9 mouse cellular contexts compared by ENCODE assay signal in the genomic region with DNA sequence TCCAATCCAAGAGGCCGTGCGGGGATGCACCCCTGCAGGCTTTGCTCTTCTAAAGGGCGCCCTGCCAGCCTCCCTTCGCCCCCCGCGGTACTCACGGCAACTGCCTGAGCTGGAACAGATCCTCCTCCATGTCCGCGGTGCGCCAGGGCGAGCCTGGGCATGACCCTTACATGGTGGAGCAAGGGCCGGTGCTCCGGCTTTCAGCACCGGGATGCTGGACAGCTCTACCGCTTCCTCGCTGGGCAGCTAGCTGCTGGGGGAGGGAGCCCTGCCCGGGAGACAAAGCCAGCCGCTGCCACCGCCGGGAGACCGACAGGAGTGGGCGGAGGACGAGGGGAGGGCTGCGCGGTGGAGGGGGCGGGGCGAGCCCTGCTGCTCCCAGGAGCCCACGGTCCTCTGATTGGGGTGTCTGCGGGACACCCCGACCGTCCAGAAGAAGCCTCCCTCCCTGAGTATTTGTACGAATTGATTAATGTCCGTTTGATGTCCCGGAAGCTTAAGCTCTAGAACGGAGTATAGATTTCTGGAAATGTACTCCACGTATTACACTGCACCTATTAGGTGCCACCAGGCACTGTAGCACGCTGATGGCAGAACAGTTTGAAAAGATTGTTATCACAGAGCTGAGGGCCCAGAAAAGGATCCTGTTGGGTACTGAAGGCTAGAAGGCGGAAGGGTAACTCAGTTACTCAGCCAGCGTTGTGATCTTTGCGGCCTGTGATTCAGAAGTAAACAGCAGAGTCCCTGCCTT. TPM values are rescaled to one million over a fixed set of nuclear protein-coding genes. Genes with fewer than 3 reads are reported as not detected.
DNase-seq lines count a peak whose midpoint lies in the region; ATAC-seq and TF ChIP-seq lines count a peak whose summit lies in the region.
"Had no signal": no experiment of that assay in that cellular context is flagged by ENCODE, and none has a peak within 500 bp of the region (broad histone marks: within the 10 kb centered on the region; RNA-seq: fewer than 3 reads in every experiment).

A gene (minus strand): TSS at position 514 of the 751 bp plus-strand sequence.

- H3K4me1 ChIP-seq in forebrain, embryonic 11.5 days (replicated peaks; ENCODE audit: control insufficient read depth, insufficient read depth, low read length): peaks cover 3% of the 10 kb centered on the region; the same call in 1 of the 2 replicates
- no peaks in the 10 kb centered on the region for H3K4me1 ChIP-seq in heart, postnatal 0 days (ENCODE audit: control insufficient read depth, insufficient read depth)
- H3K4me1 ChIP-seq in liver, embryonic 13.5 days (replicated peaks): peaks cover 4% of the 10 kb centered on the region; the same call in 1 of the 2 replicates
- no peaks in the 10 kb centered on the region for H3K4me1 ChIP-seq in neural tube, embryonic 11.5 days (ENCODE audit: control insufficient read depth, insufficient read depth, low read length)

- peak within 1 kb of the TSS; percentile 39 for H3K4me3 ChIP-seq in forebrain, embryonic 11.5 days (ENCODE audit: low read depth, low read length)
- H3K4me3 ChIP-seq in heart, postnatal 0 days (ENCODE audit: low read depth, low read length): no peak within 1 kb of the TSS
- no peak within 1 kb of the TSS for H3K4me3 ChIP-seq in liver, embryonic 13.5 days (replicated peaks)
- H3K4me3 ChIP-seq in neural tube, embryonic 11.5 days (ENCODE audit: low read depth, low read length): peak within 1 kb of the TSS; percentile 40

- H3K9ac ChIP-seq in forebrain, embryonic 11.5 days (ENCODE audit: low read length): peak within 1 kb of the TSS; percentile 71
- H3K9ac ChIP-seq in heart, postnatal 0 days (replicated peaks; ENCODE audit: low read depth, low read length): no peak within 1 kb of the TSS
- H3K9ac ChIP-seq in liver, embryonic 13.5 days: no peak within 1 kb of the TSS
- peak within 1 kb of the TSS; percentile 63 for H3K9ac ChIP-seq in neural tube, embryonic 11.5 days (ENCODE audit: low read length)

- no peak for TF ChIP-seq EP300 in heart, postnatal 0 days (IDR thresholded peaks at IDR 0.05; ENCODE audit: low read depth)

- ATAC-seq in forebrain, embryonic 11.5 days (replicated peaks; ENCODE audit: low FRiP score): peak; percentile 64
- peak; percentile 72 for ATAC-seq in heart, postnatal 0 days (ENCODE audit: insufficient read depth, low read depth)
- ATAC-seq in liver, embryonic 13.5 days (ENCODE audit: low read depth): no peak
- peak; percentile 60 for ATAC-seq in neural tube, embryonic 11.5 days (ENCODE audit: insufficient read depth, low FRiP score, low TSS enrichment)

- DNase-seq in B cell, adult 2 months: peak; percentile 42 to 43
- DNase-seq in c-Kit-positive CD71-negative TER-119-negative erythroid progenitor cells, embryonic 14.5 days (ENCODE audit: low read depth): peak; percentile 36
- DNase-seq in forebrain, embryonic 11.5 days (ENCODE audit: low spot score): peak; percentile 92
- DNase-seq in heart, postnatal 0 days (ENCODE audit: low spot score): peak; percentile 81
- DNase-seq in kidney, postnatal 25 days: peak; percentile 78 to 89
- DNase-seq in liver, embryonic 13.5 days: peak; percentile 44
- peak; percentile 86 for DNase-seq in neural tube, embryonic 11.5 days (ENCODE audit: low spot score)
- DNase-seq in thymus, adult 18-20 months: peak; percentile 7 to 15

- H3K36me3 ChIP-seq in forebrain, embryonic 11.5 days (ENCODE audit: control insufficient read depth, insufficient read depth, low read length): no peaks in the 10 kb centered on the region
- no peaks in the 10 kb centered on the region for H3K36me3 ChIP-seq in heart, postnatal 0 days (replicated peaks; ENCODE audit: control insufficient read depth, insufficient read depth, low read length)
- no peaks in the 10 kb centered on the region for H3K36me3 ChIP-seq in liver, embryonic 13.5 days
- H3K36me3 ChIP-seq in neural tube, embryonic 11.5 days (ENCODE audit: control insufficient read depth, insufficient read depth, low read length): no peaks in the 10 kb centered on the region

- H3K27me3 ChIP-seq in forebrain, embryonic 11.5 days (ENCODE audit: control insufficient read depth, insufficient read depth, low read length): no peaks in the 10 kb centered on the region
- peaks cover 5% of the 10 kb centered on the region; the same call in 1 of the 2 replicates for H3K27me3 ChIP-seq in heart, postnatal 0 days (ENCODE audit: control insufficient read depth, insufficient read depth, low read length)
- peaks cover 44% of the 10 kb centered on the region for H3K27me3 ChIP-seq in liver, embryonic 13.5 days
- no peaks in the 10 kb centered on the region for H3K27me3 ChIP-seq in neural tube, embryonic 11.5 days (ENCODE audit: control insufficient read depth, insufficient read depth, low read length)

- H3K27ac ChIP-seq in forebrain, embryonic 11.5 days (ENCODE audit: low read depth, low read length): peak within 1 kb of the TSS; percentile 79
- H3K27ac ChIP-seq in heart, postnatal 0 days (ENCODE audit: low read depth): no peak within 1 kb of the TSS
- no peak within 1 kb of the TSS for H3K27ac ChIP-seq in liver, embryonic 13.5 days
- H3K27ac ChIP-seq in neural tube, embryonic 11.5 days (ENCODE audit: low read depth, low read length): peak within 1 kb of the TSS; percentile 51

- peak within 1 kb of the TSS; percentile 45 for H3K4me2 ChIP-seq in forebrain, embryonic 11.5 days (ENCODE audit: low read depth, low read length, severe bottlenecking)
- H3K4me2 ChIP-seq in heart, postnatal 0 days (ENCODE audit: low read depth, low read length): no peak within 1 kb of the TSS
- peak within 1 kb of the TSS; percentile 38 for H3K4me2 ChIP-seq in liver, embryonic 13.5 days
- peak within 1 kb of the TSS; percentile 40 for H3K4me2 ChIP-seq in neural tube, embryonic 11.5 days (ENCODE audit: low read depth)

- WGBS in forebrain, embryonic 11.5 days: 2% methylated on average over 40 of the region's 40 CpGs
- 3% methylated on average over 40 of the region's 40 CpGs for WGBS in heart, postnatal 0 days
- WGBS in liver, embryonic 13.5 days (ENCODE audit: insufficient replicate concordance): 4% methylated on average over 40 of the region's 40 CpGs
- WGBS in neural tube, embryonic 11.5 days: 3% methylated on average over 40 of the region's 40 CpGs

- no peaks in the 10 kb centered on the region for H3K9me3 ChIP-seq in forebrain, embryonic 11.5 days (ENCODE audit: control insufficient read depth, low read length)
- H3K9me3 ChIP-seq in heart, postnatal 0 days (replicated peaks; ENCODE audit: control insufficient read depth, low read length): no peaks in the 10 kb centered on the region
- no peaks in the 10 kb centered on the region for H3K9me3 ChIP-seq in liver, embryonic 13.5 days (replicated peaks)
- no peaks in the 10 kb centered on the region for H3K9me3 ChIP-seq in neural tube, embryonic 11.5 days (ENCODE audit: control insufficient read depth, low read length)

- no peak for TF ChIP-seq CTCF in heart, postnatal 0 days (IDR thresholded peaks at IDR 0.05; ENCODE audit: low read depth)

RNA-seq across cellular contexts. Expression of the gene that starts here (rescaled TPM):
- 17.6 and 19.4 TPM in 2 replicates for polyA plus RNA-seq in forebrain, embryonic 11.5 days (2014; fragmentation: Nextera tagmentation; extraction: Ambion mirVana)
- total RNA-seq in heart, postnatal 0 days (2014; rRNA removed; ENCODE audit: low replicate concordance): 0.19 TPM in 1 of 2 replicates, not detected in the other
- 0.07 TPM in 1 of 2 replicates, not detected in the other for polyA plus RNA-seq in heart, postnatal 0 days (2015; fragmentation: Nextera tagmentation; extraction: Ambion mirVana)
- 0.05 TPM in 1 of 2 replicates, not detected in the other for polyA plus RNA-seq in liver, embryonic 13.5 days (2015; fragmentation: Nextera tagmentation; extraction: Ambion mirVana)
- polyA plus RNA-seq in neural tube, embryonic 11.5 days (2014; fragmentation: Nextera tagmentation; extraction: Ambion mirVana): 27.3 and 32.9 TPM in 2 replicates
- total RNA-seq: MEL had no signal

Comparison
In these comparisons a context has a peak if more than half of its experiments do, and no peak if none do; other contexts are left out.
1. RNA of the gene that starts here (polyA plus RNA-seq): 27.3 to 32.9 TPM in neural tube, embryonic 11.5 days and 17.6 to 19.4 TPM in forebrain, embryonic 11.5 days; 0.07 TPM in heart, postnatal 0 days and 0.05 TPM in liver, embryonic 13.5 days; every median in the first group is over 10 times any median in the second.
2. Peak in DNase-seq and ATAC-seq in heart, postnatal 0 days; RNA of the gene not detected or under 1 TPM.
3. Peak in DNase-seq and H3K4me2 ChIP-seq in liver, embryonic 13.5 days; RNA of the gene not detected or under 1 TPM.
4. DNase-seq: peak in every context shown above with its lines; median percentile 92 in forebrain, embryonic 11.5 days; 86 in neural tube, embryonic 11.5 days; 84 in kidney, postnatal 25 days; 81 in heart, postnatal 0 days; 44 in liver, embryonic 13.5 days; 42 in B cell, adult 2 months; 36 in c-Kit-positive CD71-negative TER-119-negative erythroid progenitor cells, embryonic 14.5 days; 11 in thymus, adult 18-20 months.
5. H3K27ac ChIP-seq: peak in forebrain, embryonic 11.5 days (single experiment) and neural tube, embryonic 11.5 days (single experiment); none in heart, postnatal 0 days (single experiment) and liver, embryonic 13.5 days (single experiment).
6. H3K4me3 ChIP-seq: peak in forebrain, embryonic 11.5 days (single experiment) and neural tube, embryonic 11.5 days (single experiment); none in heart, postnatal 0 days (single experiment) and liver, embryonic 13.5 days (single experiment).
7. H3K9ac ChIP-seq: peak in forebrain, embryonic 11.5 days (single experiment) and neural tube, embryonic 11.5 days (single experiment); none in heart, postnatal 0 days (single experiment) and liver, embryonic 13.5 days (single experiment).